Mouse (Mus musculus) cerebellum, adult 2 months (tissue): ENCODE measurements around the gene Dlx4.

ENCODE experiments used
- CTCF ChIP-seq: fragments of 200-500 bp; IDR thresholded peaks from 2 replicates; pipeline ENCODE4 v1.5.1; 2011; ENCODE audit warnings: low read depth, mild to moderate bottlenecking, control low read depth, low read length, moderate library complexity, borderline replicate concordance; ENCODE audit not compliant: insufficient read depth
- POLR2A ChIP-seq: fragments of 200-500 bp; IDR thresholded peaks from 2 replicates; pipeline ENCODE4 v1.6.1; 2011; ENCODE audit warnings: low read length, control low read depth, borderline replicate concordance; ENCODE audit not compliant: insufficient read depth

DNA sequence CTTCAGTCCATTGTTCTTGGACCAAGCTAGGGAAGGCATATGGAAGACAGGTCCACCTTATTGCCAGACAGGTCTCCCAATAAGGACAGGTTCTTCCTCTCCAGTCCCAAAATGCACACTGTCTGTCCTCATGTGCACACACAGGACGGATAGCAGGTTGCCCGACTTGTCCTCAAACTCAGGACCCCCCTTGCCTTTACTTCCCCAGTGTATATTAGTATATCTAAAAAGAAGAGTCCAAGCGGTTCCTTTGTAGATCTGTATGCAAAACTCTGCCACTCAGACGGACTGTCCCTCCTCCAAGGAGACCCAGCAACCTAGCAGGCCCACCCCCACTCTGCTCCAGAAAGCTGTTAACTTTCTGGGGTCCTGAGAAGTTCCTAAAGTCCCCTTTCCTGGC, 2.4 kb downstream of the Dlx4 start:
- TF ChIP-seq CTCF: no peak
- no peak for TF ChIP-seq POLR2A
